Mouse (Mus musculus) hindbrain, postnatal 0 days (tissue): ENCODE data around the gene Errfi1. TPM values are rescaled to one million over a fixed set of nuclear protein-coding genes. Genes with fewer than 3 reads are reported as not detected.
A peak's percentile ranks its signal among the peaks of the same experiment; 100 is the strongest.

Experiments used
- ATAC-seq: fragments of 200-750 bp; cut with Nextera tagmentation; 2 replicates; pipeline ENCODE4 v1.8.0; 2017; ENCODE audit warnings: mild to moderate bottlenecking, moderate TSS enrichment, moderate library complexity
- DNase-seq: peaks from one replicate; pipeline ENCODE4 v3.0.0-alpha.2; 2015; ENCODE audit warnings: low spot score
- H3K27ac ChIP-seq: fragments of 300-500 bp; sonication (generic); 2 replicates; pipeline ENCODE4 v1.5.1; 2014; ENCODE audit warnings: mild to moderate bottlenecking
- H3K27me3 ChIP-seq: fragments of 300-500 bp; sonication (generic); 2 replicates; pipeline ENCODE4 v1.6.1; 2014; ENCODE audit warnings: low read length, mixed read lengths; ENCODE audit not compliant: insufficient read depth
- H3K36me3 ChIP-seq: fragments of 300-500 bp; sonication (generic); 2 replicates; pipeline ENCODE4 v1.6.1; 2014; ENCODE audit warnings: low read length, mixed read lengths; ENCODE audit not compliant: insufficient read depth
- H3K4me1 ChIP-seq: fragments of 300-500 bp; sonication (generic); 2 replicates; pipeline ENCODE4 v1.6.1; 2014; ENCODE audit warnings: antibody characterized with exemption, low read length, mixed read lengths; ENCODE audit not compliant: insufficient read depth
- H3K4me2 ChIP-seq: fragments of 300-500 bp; sonication (generic); 2 replicates; pipeline ENCODE4 v1.6.1; 2014; ENCODE audit warnings: low read depth, mild to moderate bottlenecking, low read length, moderate library complexity, mixed read lengths
- H3K4me3 ChIP-seq: fragments of 300-500 bp; sonication (generic); 2 replicates; pipeline ENCODE4 v1.5.1; 2014; ENCODE audit warnings: low read length
- H3K9ac ChIP-seq: fragments of 300-500 bp; sonication (generic); replicated peaks from 2 replicates; pipeline ENCODE4 v1.6.1; 2014; ENCODE audit warnings: mild to moderate bottlenecking, low read length, moderate library complexity, mixed read lengths
- H3K9me3 ChIP-seq: fragments of 300-500 bp; sonication (generic); 2 replicates; pipeline ENCODE4 v1.6.1; 2016; ENCODE audit warnings: low read length, mixed read lengths
- CTCF ChIP-seq: IDR thresholded peaks from 2 replicates; pipeline ENCODE4 v1.5.1; 2016; ENCODE audit warnings: antibody characterized with exemption, control low read depth, low read depth
- WGBS: fragments of 180-500 bp; shearing (Covaris S2); extraction: QIAGEN DNeasy Blood & Tissue Kit; methylation state at CpG from one replicate; pipeline ENCODE4 v1.1.7; 2014; 5-methylcytosine and 5-hydroxymethylcytosine counted together
- polyA plus RNA-seq: library from polyadenylated mRNA; unstranded; fragments of >200 nt; fragmentation: Nextera tagmentation; extraction: Ambion mirVana; gene quantifications from 2 replicates; pipeline ENCODE4 v1.2.1, GENCODE M21; 2015
- total RNA-seq: library from RNA; depleted of rRNA; stranded (reverse); fragments of >200 nt; gene quantifications from 2 replicates; pipeline ENCODE4 v1.2.3, GENCODE M21; 2014; rRNA removed

The Errfi1 gene
- total RNA-seq: 32.4 and 38.8 TPM in 2 replicates
- 22.2 and 23.2 TPM in 2 replicates for polyA plus RNA-seq

DNA sequence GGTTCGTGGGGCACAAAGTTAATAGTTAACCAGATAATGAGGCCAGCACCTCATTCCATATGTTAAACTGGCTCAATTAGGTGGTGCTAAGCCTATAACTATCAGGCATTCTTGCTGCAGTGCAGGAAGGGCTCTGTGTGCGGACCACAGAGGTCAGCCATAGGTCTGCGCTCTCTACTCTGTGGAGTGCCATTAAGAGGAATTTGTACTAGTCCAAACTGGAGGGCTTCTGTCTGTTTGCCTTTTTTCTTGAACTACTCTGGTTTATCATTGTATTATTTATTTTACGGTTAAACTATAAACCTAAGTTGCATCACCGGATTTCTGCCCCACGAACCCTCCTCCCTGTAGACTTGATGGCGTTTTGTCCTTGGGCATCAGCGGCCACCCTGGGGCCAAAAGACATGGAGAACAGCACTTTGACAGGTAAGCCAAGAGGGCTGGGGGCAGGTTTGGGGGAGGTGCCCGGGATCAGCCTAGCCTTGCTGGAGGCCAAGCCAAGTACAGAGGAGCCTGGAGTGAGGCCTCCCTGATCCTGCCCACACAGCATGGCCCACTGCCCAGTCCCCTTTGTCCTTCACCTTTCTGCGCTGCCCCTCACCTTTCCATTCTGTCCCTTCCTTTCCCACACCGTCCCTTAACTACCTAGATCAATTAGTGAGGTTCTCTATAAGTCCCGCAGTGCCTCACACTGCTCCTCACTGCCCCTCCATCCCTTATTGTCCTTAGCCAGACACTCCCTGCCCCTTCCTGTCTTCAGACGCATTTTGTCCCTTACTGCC is at the start of gene Errfi1:
Gene Errfi1 (plus strand): TSS at position 240 of the 782 bp plus-strand sequence.
- 63% methylated on average over 13 of the region's 13 CpGs for WGBS
- peak within 1 kb of the TSS; percentile 47 for H3K9ac ChIP-seq
- H3K27me3 ChIP-seq: no peaks in the 10 kb centered on the region
- H3K36me3 ChIP-seq: no peaks in the 10 kb centered on the region
- no peak for TF ChIP-seq CTCF
- ATAC-seq: no peak
- peaks cover 13% of the 10 kb centered on the region for H3K4me1 ChIP-seq
- peak within 1 kb of the TSS; percentile 90 for H3K27ac ChIP-seq
- DNase-seq: no peak
- peak within 1 kb of the TSS; percentile 83 for H3K4me3 ChIP-seq
- no peaks in the 10 kb centered on the region for H3K9me3 ChIP-seq
- H3K4me2 ChIP-seq: peak within 1 kb of the TSS; percentile 80

DNA sequence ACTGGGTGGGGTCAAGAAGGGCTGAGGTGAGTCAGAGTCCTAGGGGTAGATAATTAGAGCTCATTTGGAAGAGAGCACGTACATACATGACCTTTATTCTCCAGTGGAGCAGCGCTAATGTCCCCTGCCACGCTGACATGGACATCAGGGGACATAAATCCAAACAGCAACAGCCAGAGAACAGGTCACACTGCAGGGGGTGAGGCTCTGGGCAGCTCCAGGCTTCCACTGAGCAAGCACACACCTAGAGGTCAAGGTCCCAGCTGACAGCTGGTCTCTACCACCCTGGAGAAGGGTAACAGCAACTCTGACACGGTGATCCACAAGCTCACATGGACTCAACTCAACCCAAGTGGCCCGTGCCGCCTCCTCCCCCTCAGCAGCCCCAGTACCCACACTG is 49.5 kb upstream of the Errfi1 start:
- 71% methylated on average over 6 of the region's 6 CpGs for WGBS

DNA sequence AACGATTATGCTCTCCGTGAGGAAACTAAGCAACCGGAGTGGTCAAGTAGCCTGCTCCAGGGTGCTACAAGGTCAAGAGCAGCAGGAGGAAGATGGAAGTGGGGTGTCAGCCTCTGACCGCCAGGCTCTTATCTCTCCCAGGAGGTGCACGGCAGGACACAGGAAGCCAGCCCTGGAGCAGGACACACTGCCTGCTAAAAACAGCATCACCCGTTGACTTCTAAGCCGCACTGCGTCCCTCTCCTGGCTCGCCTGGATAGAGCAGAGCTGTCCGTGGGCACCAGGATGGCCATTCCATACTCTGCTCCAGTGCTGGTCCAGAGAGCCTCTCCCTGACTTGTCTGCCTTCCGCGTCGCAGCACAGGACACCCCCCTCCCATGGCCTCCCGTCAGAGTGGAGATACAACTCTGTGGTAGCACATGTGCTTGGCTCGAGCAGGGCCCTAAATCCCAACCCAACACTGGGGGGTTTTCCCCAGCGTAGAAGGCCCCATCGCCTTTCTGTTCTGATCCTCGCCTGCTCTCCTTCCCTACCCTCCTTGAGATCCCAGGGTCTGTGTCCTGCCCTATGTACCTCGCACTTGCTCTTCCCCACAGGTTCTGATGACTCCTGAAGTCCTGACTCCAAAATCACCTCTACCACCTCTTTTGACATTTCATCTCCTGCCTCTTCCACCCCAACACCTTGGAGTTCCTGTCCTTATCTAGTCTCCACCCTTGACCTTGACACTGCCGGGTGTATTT is 45.8 kb upstream of the Errfi1 start:
- DNase-seq (no peak), ATAC-seq (no peak)
- H3K9me3 ChIP-seq: no peaks in the 10 kb centered on the region
- no peak overlapping the region for H3K27ac ChIP-seq
- H3K4me1 ChIP-seq: no peaks in the 10 kb centered on the region
- TF ChIP-seq CTCF: no peak
- no peak overlapping the region for H3K9ac ChIP-seq
- no peak overlapping the region for H3K4me2 ChIP-seq
- no peaks in the 10 kb centered on the region for H3K27me3 ChIP-seq
- no peak overlapping the region for H3K4me3 ChIP-seq
- 82% methylated on average over 20 of the region's 20 CpGs for WGBS
- H3K36me3 ChIP-seq: no peaks in the 10 kb centered on the region

More for the DNA sequence above, 49.5 kb upstream of the Errfi1 start:
- DNase-seq (no peak), ATAC-seq (no peak)
- no peak for TF ChIP-seq CTCF
- Histone ChIP-seq H3K9me3 (no peaks in the 10 kb centered on the region), H3K4me3 (no peak overlapping the region), H3K4me2 (no peak overlapping the region), H3K27ac (no peak overlapping the region), H3K9ac (no peak overlapping the region), H3K36me3 (no peaks in the 10 kb centered on the region), H3K27me3 (no peaks in the 10 kb centered on the region), H3K4me1 (no peaks in the 10 kb centered on the region)

DNA sequence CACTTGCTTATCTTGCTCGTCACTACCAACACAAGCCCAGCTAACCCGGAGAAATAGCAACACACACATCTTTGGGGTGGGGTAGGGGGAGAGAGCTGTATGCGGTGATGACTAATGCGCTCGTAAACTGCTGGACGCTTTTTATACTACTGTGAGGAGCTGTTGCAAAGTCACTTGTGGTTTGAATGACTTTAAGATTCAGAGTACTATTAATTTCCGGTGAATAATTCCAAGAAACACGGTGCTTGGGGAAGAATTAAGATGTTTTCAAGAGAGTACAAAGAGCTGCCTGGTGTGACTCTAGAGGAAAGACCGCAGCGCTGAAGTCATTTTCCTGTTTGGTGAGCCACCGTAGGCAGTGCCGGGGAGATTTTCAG is 45.3 kb upstream of the Errfi1 start:
- Histone ChIP-seq H3K4me1 (no peaks in the 10 kb centered on the region), H3K36me3 (no peaks in the 10 kb centered on the region), H3K4me3 (no peak overlapping the region), H3K27me3 (no peaks in the 10 kb centered on the region), H3K9me3 (no peaks in the 10 kb centered on the region), H3K4me2 (no peak overlapping the region), H3K9ac (no peak overlapping the region), H3K27ac (no peak overlapping the region)
- ATAC-seq: no peak
- TF ChIP-seq CTCF: no peak
- WGBS: 67% methylated on average over 12 of the region's 12 CpGs
- DNase-seq: peak; percentile 18

DNA sequence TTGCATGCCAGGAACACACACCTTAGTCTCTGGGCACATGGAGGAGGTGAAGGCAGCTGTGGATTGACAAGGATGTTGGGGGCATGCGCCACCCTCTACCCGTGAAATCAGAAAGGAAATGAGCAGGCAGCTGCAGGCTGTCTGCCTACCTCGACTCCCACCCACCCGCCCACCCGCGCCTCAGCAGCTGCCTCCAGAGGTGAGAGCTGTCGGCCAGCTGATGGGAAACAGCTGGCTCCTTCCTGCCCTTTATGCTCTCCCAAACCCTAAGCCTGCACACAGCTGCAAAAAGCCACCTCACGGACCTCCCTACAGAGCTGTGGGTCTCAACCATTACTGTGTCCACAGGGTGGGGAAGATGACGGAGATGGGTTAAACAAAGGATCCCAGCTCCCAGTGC is 44.4 kb upstream of the Errfi1 start:
- no peak for ATAC-seq
- 51% methylated on average over 9 of the region's 9 CpGs for WGBS
- DNase-seq: no peak

DNA sequence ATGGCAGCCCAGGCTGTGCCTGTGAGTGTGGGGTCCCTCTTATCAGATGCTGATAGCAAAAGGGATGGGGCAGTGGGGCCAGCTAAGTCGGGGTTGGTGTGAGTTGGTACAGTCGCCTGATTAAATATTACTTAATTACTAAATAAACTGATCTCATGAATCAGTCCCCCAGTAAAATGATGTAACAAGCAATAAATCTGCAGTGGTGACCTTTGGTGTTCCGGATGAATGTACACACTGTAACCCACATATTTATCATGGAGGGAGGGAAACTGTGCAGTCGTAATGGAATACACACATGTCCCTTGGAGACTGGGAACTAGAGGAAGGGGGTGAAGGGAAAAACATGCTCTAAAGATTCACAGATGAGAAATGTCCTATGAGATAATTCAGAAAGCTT is 38.6 kb upstream of the Errfi1 start:
- no peak for TF ChIP-seq CTCF
- no peaks in the 10 kb centered on the region for H3K27me3 ChIP-seq
- no peak overlapping the region for H3K4me2 ChIP-seq
- no peak for ATAC-seq
- no peak overlapping the region for H3K4me3 ChIP-seq
- no peaks in the 10 kb centered on the region for H3K4me1 ChIP-seq
- no peaks in the 10 kb centered on the region for H3K9me3 ChIP-seq
- H3K36me3 ChIP-seq: no peaks in the 10 kb centered on the region
- WGBS: 94% methylated on average over 4 of the region's 4 CpGs
- H3K27ac ChIP-seq: no peak overlapping the region
- no peak overlapping the region for H3K9ac ChIP-seq
- DNase-seq: no peak

More for the DNA sequence above, 44.4 kb upstream of the Errfi1 start:
- Histone ChIP-seq H3K4me1 (no peaks in the 10 kb centered on the region), H3K36me3 (no peaks in the 10 kb centered on the region), H3K9me3 (no peaks in the 10 kb centered on the region), H3K27me3 (no peaks in the 10 kb centered on the region), H3K4me2 (no peak overlapping the region), H3K4me3 (no peak overlapping the region), H3K9ac (no peak overlapping the region), H3K27ac (no peak overlapping the region)
- no peak for TF ChIP-seq CTCF
